Mouse (Mus musculus) bone marrow, adult 2 months (tissue): ENCODE results near the gene Plppr2.

Experiments used
- CTCF ChIP-seq: fragments of 200-500 bp; IDR thresholded peaks from 2 replicates; pipeline ENCODE4 v1.5.1; 2011; ENCODE audit warnings: low read length, control low read depth; ENCODE audit not compliant: control insufficient read depth, insufficient read depth
- POLR2A ChIP-seq: fragments of 200-500 bp; IDR thresholded peaks from 2 replicates; pipeline ENCODE4 v1.6.1; 2011; ENCODE audit warnings: low read depth, mild to moderate bottlenecking, control low read depth, low read length, borderline replicate concordance; ENCODE audit not compliant: control insufficient read depth

GRCm38 (mm10) chr9:21924099-21924493, 12.7 kb upstream of the Plppr2 start:
- no peak for TF ChIP-seq CTCF
- TF ChIP-seq POLR2A = no peak
